ENCODE assay signal across 7 mouse cellular contexts in genomic region chr16:20702522-20702893, GRCm38 (mm10). TPM values are rescaled to one million over a fixed set of nuclear protein-coding genes. Genes with fewer than 3 reads are reported as not detected.
DNase-seq lines count a peak whose midpoint lies in the region; ATAC-seq and TF ChIP-seq lines count a peak whose summit lies in the region.

No protein-coding gene starts in this region.

- peaks cover 83% of the 10 kb centered on the region for H3K4me1 ChIP-seq in E14TG2a.4 (replicated peaks; ENCODE audit: low read depth, low read length)
- peaks cover 16% of the 10 kb centered on the region for H3K4me1 ChIP-seq in lung, embryonic 15.5 days

- WGBS in lung, embryonic 15.5 days: 10% methylated on average over 8 of the region's 8 CpGs

- H3K9me3 ChIP-seq in E14TG2a.4 (ENCODE audit: low read length): no peaks in the 10 kb centered on the region
- H3K9me3 ChIP-seq in lung, embryonic 15.5 days: no peaks in the 10 kb centered on the region

- peak; percentile 88 for TF ChIP-seq CTCF in E14TG2a.4 (conservative IDR thresholded peaks at IDR 0.05; ENCODE audit: low read length)

- H3K27ac ChIP-seq in lung, embryonic 15.5 days: no peak overlapping the region

- peak; percentile 56; the same call in 1 of the 2 replicates for ATAC-seq in lung, embryonic 15.5 days (ENCODE audit: borderline replicate concordance, extremely low read depth, low FRiP score, low TSS enrichment)

- peak; percentile 74 for DNase-seq in adipocyte (ENCODE audit: low spot score)
- peak; percentile 88 for DNase-seq in embryo, embryonic 10.5 days (ENCODE audit: low spot score)
- DNase-seq in heart, adult 8-10 months (ENCODE audit: low spot score): peak; percentile 52
- DNase-seq in kidney, adult 9 months: peak; percentile 80
- peak; percentile 84 for DNase-seq in retina, embryonic 14.5 days (ENCODE audit: low spot score)

- H3K27me3 ChIP-seq in E14TG2a.4 (ENCODE audit: insufficient read depth, low read length): 0 out of 2 replicates have a peak, but pooled peaks cover under 1% of the 10 kb centered on the region
- H3K27me3 ChIP-seq in lung, embryonic 15.5 days: no peaks in the 10 kb centered on the region

- H3K36me3 ChIP-seq in E14TG2a.4 (ENCODE audit: insufficient read depth, low read length): peaks cover 56% of the 10 kb centered on the region
- no peaks in the 10 kb centered on the region for H3K36me3 ChIP-seq in lung, embryonic 15.5 days

- H3K4me3 ChIP-seq in E14TG2a.4 (replicated peaks; ENCODE audit: low read length): peak overlapping the region; percentile 82
- no peak overlapping the region for H3K4me3 ChIP-seq in lung, embryonic 15.5 days

- no peak overlapping the region for H3K9ac ChIP-seq in lung, embryonic 15.5 days

- H3K4me2 ChIP-seq in lung, embryonic 15.5 days: 0 out of 2 replicates have a peak overlapping the region, but pooled peaks have one; percentile 3

RNA-seq across cellular contexts. Expression of gene Fam131a, which starts 9.5 kb away (rescaled TPM):
- total RNA-seq in heart, adult 8-10 months (2022): 10 to 100 TPM; 26.2 to 47.4 (median 33.0) TPM
- 4.9 and 6.3 TPM in 2 replicates for polyA plus RNA-seq in lung, embryonic 15.5 days (2015; fragmentation: Nextera tagmentation; extraction: Ambion mirVana)

RNA-seq across cellular contexts. Expression of gene Polr2h, which starts 15.0 kb away (rescaled TPM):
- total RNA-seq in heart, adult 8-10 months (2022): 10 to 100 TPM in 1 of 4 experiments, 1 to 10 TPM in 3; 7.8 to 11.2 (median 9.1) TPM
- 86.6 and 101 TPM in 2 replicates for polyA plus RNA-seq in lung, embryonic 15.5 days (2015; fragmentation: Nextera tagmentation; extraction: Ambion mirVana)

RNA-seq across cellular contexts. Expression of gene Clcn2, which starts 15.0 kb away (rescaled TPM):
- 1 to 10 TPM; 1.5 to 3.3 (median 2.1) TPM for total RNA-seq in heart, adult 8-10 months (2022)
- polyA plus RNA-seq in lung, embryonic 15.5 days (2015; fragmentation: Nextera tagmentation; extraction: Ambion mirVana): 7.2 and 8.6 TPM in 2 replicates

RNA-seq across cellular contexts. Expression of gene Chrd, which starts 30.4 kb away (rescaled TPM):
- 1 to 10 TPM; 1.4 to 3.3 (median 2.9) TPM for total RNA-seq in heart, adult 8-10 months (2022)
- polyA plus RNA-seq in lung, embryonic 15.5 days (2015; fragmentation: Nextera tagmentation; extraction: Ambion mirVana): 3.8 and 4.1 TPM in 2 replicates

RNA-seq across cellular contexts. Expression of gene Thpo, which starts 31.8 kb away (rescaled TPM):
- total RNA-seq in heart, adult 8-10 months (2022): under 1 TPM in 3 of 4 experiments, not detected in 1; 0.27 to 0.31 (median 0.28) TPM
- 0.51 and 0.68 TPM in 2 replicates for polyA plus RNA-seq in lung, embryonic 15.5 days (2015; fragmentation: Nextera tagmentation; extraction: Ambion mirVana)
